Mouse (Mus musculus) liver, embryonic 12.5 days (tissue): ENCODE data around the gene Crlf3. TPM values are rescaled to one million over a fixed set of nuclear protein-coding genes. Genes with fewer than 3 reads are reported as not detected.

ENCODE experiments used
- polyA plus RNA-seq: library from polyadenylated mRNA; unstranded; fragments of >200 nt; fragmentation: Nextera tagmentation; extraction: Ambion mirVana; gene quantifications from 2 replicates; pipeline ENCODE4 v1.2.1, GENCODE M21; 2016

The Crlf3 gene
- polyA plus RNA-seq, 1 experiment from 2014 or later: 109 TPM

Other genes with a start within 250 kb of the Crlf3 start
- gene Utp6, start 118.6 kb downstream of the Crlf3 start, polyA plus RNA-seq: 45.4 and 45.5 TPM in 2 replicates
- gene Suz12, start 87.9 kb downstream of the Crlf3 start, polyA plus RNA-seq: 25.1 and 28.0 TPM in 2 replicates
- 15.0 and 15.9 TPM in 2 replicates for gene Atad5, start 8.4 kb upstream of the Crlf3 start, polyA plus RNA-seq
- 18.2 and 22.4 TPM in 2 replicates for gene Tefm, start 61.2 kb upstream of the Crlf3 start, polyA plus RNA-seq
- 2.7 and 2.8 TPM in 2 replicates for gene Adap2, start 73.1 kb upstream of the Crlf3 start, polyA plus RNA-seq
- gene Rnf135, start 102.9 kb upstream of the Crlf3 start, polyA plus RNA-seq: 4.2 and 5.0 TPM in 2 replicates
- 36.7 and 36.9 TPM in 2 replicates for gene Rhot1, start 128.0 kb upstream of the Crlf3 start, polyA plus RNA-seq
- gene Rhbdl3, start 219.9 kb upstream of the Crlf3 start, polyA plus RNA-seq: 0.18 and 0.29 TPM in 2 replicates